Mouse (Mus musculus) layer of hippocampus, adult 2 months (tissue): ENCODE measurements at regions not wholly inside any gene's neighbourhood (a gene's known extent, or its start where the extent isn't known, plus 50 kb on each side); places are given as distances from the start of the nearest gene placed in this dataset.
A peak's percentile ranks its signal among the peaks of the same experiment; 100 is the strongest.

Source experiments
- DNase-seq, 2 experiments: peaks; one replicate each; pipeline ENCODE4 v3.0.0; 2022; ENCODE audit warnings: low spot score in 2 of 2
- H3K27ac ChIP-seq: fragments of 200-600 bp; 2 replicates; pipeline ENCODE4 v1.8.1; 2022
- H3K4me3 ChIP-seq: fragments of 200-600 bp; 2 replicates; pipeline ENCODE4 v1.8.1; 2022; ENCODE audit warnings: mild to moderate bottlenecking
- CTCF ChIP-seq: fragments of 200-600 bp; conservative IDR thresholded peaks from 2 replicates; pipeline ENCODE4 v1.8.1; 2022; ENCODE audit warnings: antibody characterized with exemption, mild to moderate bottlenecking, moderate library complexity

GRCm38 (mm10) chr1:144452141-144452540 is 115.3 kb downstream of the Rgs21 start:
- no peak overlapping the region for H3K27ac ChIP-seq
- no peak for TF ChIP-seq CTCF
- H3K4me3 ChIP-seq, result no peak overlapping the region
- no peak for DNase-seq

GRCm38 (mm10) chr1:144451731-144452130 is 115.7 kb downstream of the Rgs21 start:
- DNase-seq, result no peak
- Histone ChIP-seq H3K27ac (no peak overlapping the region), H3K4me3 (no peak overlapping the region)
- no peak for TF ChIP-seq CTCF

- Histone ChIP-seq H3K27ac (no peak overlapping the region), H3K4me3 (no peak overlapping the region)
- DNase-seq, result no peak
- no peak for TF ChIP-seq CTCF
These were observed 130.8 kb downstream of the Rgs21 start for GRCm38 (mm10) chr1:144436617-144437016.

- Histone ChIP-seq H3K4me3 (no peak overlapping the region), H3K27ac (no peak overlapping the region)
- no peak for TF ChIP-seq CTCF
- DNase-seq, result no peak
These were observed 134.7 kb downstream of the Rgs21 start for GRCm38 (mm10) chr1:144432816-144433215.

- Histone ChIP-seq H3K4me3 (no peak overlapping the region), H3K27ac (no peak overlapping the region)
- TF ChIP-seq CTCF, result peak; percentile 84
- DNase-seq, result peak in 1 of 2 experiments; percentile 28
These were observed 135.8 kb downstream of the Rgs21 start for GRCm38 (mm10) chr1:144431535-144432276.

- DNase-seq, result no peak
- Histone ChIP-seq H3K4me3 (no peak overlapping the region), H3K27ac (no peak overlapping the region)
- TF ChIP-seq CTCF, result no peak
These were observed 146.1 kb downstream of the Rgs21 start for GRCm38 (mm10) chr1:144421374-144421773.

GRCm38 (mm10) chr1:144406387-144407383 is 157.6 kb upstream of the Rgs1 start:
- peak; percentile 94 for TF ChIP-seq CTCF
- no peak overlapping the region for H3K27ac ChIP-seq
- H3K4me3 ChIP-seq, result no peak overlapping the region
- DNase-seq, result peak; percentile 85 to 90

- no peak overlapping the region for H3K4me3 ChIP-seq
- H3K27ac ChIP-seq, result no peak overlapping the region
- no peak for TF ChIP-seq CTCF
- DNase-seq, result no peak
These were observed 156.7 kb upstream of the Rgs1 start for GRCm38 (mm10) chr1:144405724-144406123.

GRCm38 (mm10) chr1:144405031-144405430 is 156.0 kb upstream of the Rgs1 start:
- no peak overlapping the region for H3K27ac ChIP-seq
- no peak for TF ChIP-seq CTCF
- H3K4me3 ChIP-seq, result no peak overlapping the region
- DNase-seq, result no peak

- TF ChIP-seq CTCF, result peak; percentile 88
- peak in 1 of 2 experiments; percentile 3 for DNase-seq
- Histone ChIP-seq H3K4me3 (no peak overlapping the region), H3K27ac (no peak overlapping the region)
These were observed 131.1 kb upstream of the Rgs1 start for GRCm38 (mm10) chr1:144379991-144380594.

GRCm38 (mm10) chr1:144374121-144374520 is 125.1 kb upstream of the Rgs1 start:
- Histone ChIP-seq H3K27ac (no peak overlapping the region), H3K4me3 (no peak overlapping the region)
- no peak for TF ChIP-seq CTCF
- no peak for DNase-seq

GRCm38 (mm10) chr1:144367492-144367891 is 118.5 kb upstream of the Rgs1 start:
- peak; percentile 66 to 72 for DNase-seq
- Histone ChIP-seq H3K4me3 (no peak overlapping the region), H3K27ac (peak overlapping the region; percentile 43; the same call in 1 of the 2 replicates)
- TF ChIP-seq CTCF, result no peak
